Mouse (Mus musculus): ENCODE results near the gene Opcml.

DNA sequence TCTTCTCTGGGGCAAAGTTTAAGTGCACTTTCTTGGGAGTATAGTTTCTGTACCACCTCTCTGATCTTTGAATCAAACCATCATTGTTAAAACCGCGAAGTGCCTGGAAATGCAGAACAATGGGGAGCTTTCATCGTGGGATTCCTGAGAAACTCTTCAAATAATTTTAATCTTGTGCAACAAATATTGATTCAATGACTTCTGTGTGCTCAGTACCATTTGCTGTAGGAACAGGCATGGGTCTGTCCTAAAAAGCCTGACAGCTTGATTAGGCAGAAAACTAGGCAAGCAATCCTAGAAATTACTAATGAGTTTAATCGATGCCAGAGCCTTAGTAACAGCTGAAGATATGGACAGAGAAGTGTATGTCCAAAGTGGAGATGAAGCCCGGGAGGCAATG is 160.5 kb downstream of the Opcml start:
- TF ChIP-seq CTCF (IDR thresholded peaks at IDR 0.05; ENCODE audit: extremely low read depth, insufficient read depth, low read length) (no peak), POLR2A (IDR thresholded peaks at IDR 0.05; ENCODE audit: extremely low read depth, insufficient read depth, low read length) (no peak)

Data from cortical plate, adult 2 months (tissue).